Mouse (Mus musculus): ENCODE data around the gene Cd96. TPM values are rescaled to one million over a fixed set of nuclear protein-coding genes. Genes with fewer than 3 reads are reported as not detected.

The Cd96 gene
- polyA plus RNA-seq (2014; fragmentation: Illumina TruSeq; extraction: RNeasy Lipid Tissue Mini Kit (QIAGEN cat#74804); ENCODE audit: low read depth, low replicate concordance) = 0.34 TPM

GRCm38 (mm10) chr16:46120020-46120419, at the start of gene Cd96:
TSS of gene Cd96 (minus strand) at chr16:46120251.

DNA sequence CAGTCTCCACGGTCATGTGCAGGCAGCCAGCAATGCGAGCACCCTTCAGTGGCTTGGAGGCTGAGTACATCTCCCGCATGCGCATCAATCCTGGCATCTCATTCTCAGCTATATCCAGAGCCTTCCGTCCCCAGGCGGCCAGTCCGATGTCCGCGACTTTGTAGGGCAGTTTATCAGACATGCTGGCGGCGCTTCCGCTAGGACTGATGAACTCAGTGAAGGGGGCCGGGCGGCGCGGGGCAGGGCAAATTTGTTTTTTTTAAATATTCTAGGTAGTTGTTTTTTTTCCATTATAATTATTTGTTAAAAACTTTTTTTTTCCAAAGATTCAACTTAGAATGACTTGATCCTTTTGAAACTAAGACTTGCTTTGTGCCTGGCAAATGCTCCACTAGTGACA, 34.8 kb upstream of the Cd96 start, which contains the start of gene Gm4737:
Gene Gm4737 (minus strand): TSS at position 246 of the 400 bp plus-strand sequence.

DNA sequence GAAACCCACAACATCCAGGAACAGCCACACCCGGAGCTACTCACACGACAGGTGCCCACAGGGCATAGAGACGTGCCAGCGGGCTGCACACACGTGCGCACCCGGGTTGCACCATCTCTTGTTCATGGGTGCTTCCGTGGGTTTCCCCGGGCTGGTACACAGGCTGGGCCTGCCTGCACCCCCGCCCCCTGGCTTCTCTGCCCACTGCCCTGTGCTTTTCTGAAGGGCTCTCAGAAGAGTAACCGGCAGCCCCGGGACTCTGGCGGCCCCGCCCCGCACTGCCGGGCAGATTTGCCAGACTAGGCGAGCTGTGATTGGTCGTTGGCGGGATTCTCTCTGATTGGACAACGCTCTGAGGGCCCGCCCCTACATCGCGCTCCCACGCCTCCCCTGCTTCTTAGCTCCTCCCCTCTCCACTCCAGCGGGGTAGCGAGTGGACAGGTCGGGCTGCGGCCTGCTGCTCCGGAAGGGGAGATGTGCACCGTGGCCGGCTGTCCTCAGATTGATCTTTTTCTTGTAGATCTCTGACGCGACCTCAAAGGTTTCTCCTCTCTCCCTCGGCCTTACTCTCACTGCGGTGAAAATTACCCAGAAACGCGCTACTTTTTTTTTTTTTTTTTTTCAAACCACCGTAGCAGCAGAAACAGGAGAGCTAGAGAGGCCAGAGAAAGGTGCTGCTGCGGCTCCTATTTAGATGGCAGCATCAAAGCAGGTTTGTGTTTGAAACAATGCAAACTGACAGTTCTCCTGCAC, 109.7 kb downstream of the Cd96 start, which contains the start of gene Plcxd2:
Gene Plcxd2 (minus strand): TSS at position 66 of the 753 bp plus-strand sequence.

Other genes starting within 250 kb of the Cd96 start
- 59.5 TPM for gene Phldb2, start 166.7 kb downstream of the Cd96 start, polyA plus RNA-seq (2014; fragmentation: Illumina TruSeq; extraction: RNeasy Lipid Tissue Mini Kit (QIAGEN cat#74804); ENCODE audit: low read depth, low replicate concordance)
- 56.3 TPM for gene Plcxd2, start 110.0 kb downstream of the Cd96 start, polyA plus RNA-seq (2014; fragmentation: Illumina TruSeq; extraction: RNeasy Lipid Tissue Mini Kit (QIAGEN cat#74804); ENCODE audit: low read depth, low replicate concordance)
- 55.7 TPM for gene Gm4737, start 34.8 kb upstream of the Cd96 start, polyA plus RNA-seq (2014; fragmentation: Illumina TruSeq; extraction: RNeasy Lipid Tissue Mini Kit (QIAGEN cat#74804); ENCODE audit: low read depth, low replicate concordance)